Mouse (Mus musculus) layer of hippocampus, adult 9-11 months (tissue): Measurements from ENCODE around the gene Rnf130.
"Not testable (repeated sequence)": the region's sequence is repeated elsewhere in the genome, so short reads cannot be mapped to it uniquely, and the experiment has no call there.

Experiments used
- DNase-seq: peaks from one replicate; pipeline ENCODE4 v3.0.0; 2022

Rnf130 gene

DNA sequence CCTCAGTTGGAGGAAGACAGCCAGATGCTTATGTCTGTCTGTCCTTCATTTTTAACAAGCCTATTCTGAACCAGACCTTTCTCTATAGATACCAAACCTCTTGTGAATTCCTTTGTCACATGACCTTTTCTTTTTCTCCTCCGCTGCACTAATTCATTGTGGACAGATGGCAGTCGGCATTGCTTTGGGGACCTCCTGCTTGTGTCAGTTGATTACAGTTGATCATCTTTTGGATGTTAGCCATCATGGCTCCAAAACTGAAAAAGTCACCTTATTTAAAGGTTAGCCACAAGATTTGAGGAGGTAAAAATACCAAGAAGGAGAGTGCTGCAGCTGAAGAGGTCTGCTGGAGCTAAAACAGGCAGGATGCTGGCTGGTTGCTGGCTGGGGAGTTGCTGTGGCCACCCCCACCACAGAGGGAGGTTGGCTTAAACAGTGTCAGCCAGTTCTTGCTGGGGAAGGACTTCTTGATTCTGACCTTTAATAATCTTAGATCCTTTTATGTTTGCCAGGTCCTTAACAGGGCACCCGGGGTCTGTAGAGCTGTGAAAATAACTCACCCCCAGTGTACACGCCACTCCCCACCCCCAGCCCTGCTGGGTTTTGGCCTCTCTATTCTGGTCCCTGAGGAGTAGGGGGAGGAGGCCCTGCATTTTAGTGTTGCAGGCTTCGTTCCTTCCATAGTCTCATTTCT lies 66.0 kb downstream of the Rnf130 start:
- DNase-seq: no peak

DNA sequence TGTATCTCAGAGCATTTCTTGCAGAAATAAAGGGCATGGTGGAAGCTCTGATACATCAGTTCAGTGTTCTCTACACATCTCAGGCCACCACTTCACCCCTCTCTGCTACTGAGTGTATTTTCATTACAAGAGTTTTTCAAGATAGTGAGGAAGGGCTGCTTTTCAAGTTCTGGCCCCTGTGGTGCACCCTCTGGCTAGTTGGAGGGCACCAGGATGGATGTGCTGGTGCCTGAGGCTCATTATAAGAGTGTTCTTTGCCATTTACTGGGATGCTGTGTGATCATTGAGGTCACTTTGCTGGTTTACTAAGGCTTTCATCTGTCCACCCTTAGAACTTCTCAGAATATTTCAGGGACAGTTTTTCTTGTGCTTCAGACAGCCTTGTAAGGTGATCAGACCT lies 66.5 kb downstream of the Rnf130 start:
- DNase-seq: no peak

GRCm38 (mm10) chr11:50095661-50096060 lies 70.5 kb downstream of the Rnf130 start:
- no peak for DNase-seq

DNA sequence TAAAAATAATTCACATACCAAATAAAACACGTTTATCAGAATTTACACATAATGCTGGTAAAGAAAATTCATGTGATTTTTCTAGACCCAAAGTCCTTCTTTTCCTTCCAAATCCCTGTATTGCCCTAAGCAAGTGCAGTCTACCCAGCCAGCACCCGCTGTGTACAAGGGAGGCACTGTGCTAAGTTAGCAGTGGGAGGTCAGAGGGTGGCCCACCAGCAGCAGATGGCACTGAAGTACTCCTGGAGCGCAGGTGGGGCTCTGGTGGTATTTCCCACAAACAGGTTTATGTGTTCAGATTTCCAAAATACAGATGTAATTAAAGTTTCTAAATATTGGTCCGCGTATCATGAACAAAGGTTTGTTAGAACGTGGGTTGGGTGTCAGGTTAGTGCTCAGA lies 71.9 kb downstream of the Rnf130 start:
- DNase-seq: no peak

GRCm38 (mm10) chr11:50098961-50099481 lies 73.9 kb downstream of the Rnf130 start:
- DNase-seq: no peak

GRCm38 (mm10) chr11:50099692-50100091 lies 74.5 kb downstream of the Rnf130 start:
- no peak for DNase-seq

DNA sequence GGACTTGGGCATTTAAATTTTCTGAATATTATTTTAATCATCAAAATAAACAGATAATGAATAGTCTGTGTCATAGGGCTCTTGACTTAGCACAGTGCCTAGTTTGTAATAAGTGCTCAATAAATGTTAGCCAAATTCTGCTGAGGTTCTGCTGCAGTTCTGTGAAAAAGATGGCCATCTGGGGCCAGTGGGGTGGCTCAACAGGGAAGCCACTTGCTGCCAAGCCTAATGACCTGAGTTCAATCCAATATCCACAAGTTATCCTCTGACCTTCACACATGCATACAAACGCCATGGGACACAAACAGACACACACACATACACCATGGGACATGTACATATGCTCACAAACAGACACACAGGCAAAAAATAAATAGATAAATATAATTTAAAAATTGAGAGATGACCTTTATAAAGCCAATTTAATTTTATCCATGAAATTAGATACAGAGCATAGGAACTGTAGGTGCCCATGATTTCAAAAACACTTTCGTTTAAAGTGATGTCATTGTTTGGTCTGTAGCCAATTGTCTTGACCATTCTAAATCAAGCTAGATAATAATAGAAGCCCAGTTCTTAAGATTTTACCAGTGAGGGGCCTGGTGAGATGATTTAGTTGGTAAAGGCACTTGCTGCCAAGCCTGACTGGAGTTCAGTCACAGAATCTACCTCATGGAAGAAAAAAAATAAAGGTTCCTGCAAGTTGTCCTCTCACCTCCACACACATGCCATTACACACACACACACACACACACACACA lies 75.6 kb downstream of the Rnf130 start:
- no peak for DNase-seq

GRCm38 (mm10) chr11:50101962-50102361 lies 76.8 kb downstream of the Rnf130 start:
- not testable (repeated sequence) for DNase-seq

DNA sequence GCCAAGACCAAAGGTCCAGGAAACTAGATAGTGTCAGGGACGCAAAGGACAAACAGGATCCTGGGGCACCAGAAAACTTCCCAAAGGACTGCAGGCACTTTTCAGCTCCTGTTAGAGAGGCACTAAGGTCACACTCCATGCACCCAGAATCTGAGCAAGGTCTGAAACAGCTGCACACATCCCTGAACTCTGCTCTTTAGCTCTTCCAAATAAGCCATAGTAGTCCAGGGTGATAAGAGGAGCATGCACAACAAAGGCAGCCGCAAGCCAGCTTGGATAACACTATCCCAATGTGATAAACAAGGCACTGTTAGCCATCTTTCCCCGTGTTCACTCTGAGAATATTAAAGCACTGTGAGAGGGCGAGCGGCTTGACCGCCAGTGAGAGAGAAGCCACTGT lies 78.9 kb downstream of the Rnf130 start:
- no peak for DNase-seq

DNA sequence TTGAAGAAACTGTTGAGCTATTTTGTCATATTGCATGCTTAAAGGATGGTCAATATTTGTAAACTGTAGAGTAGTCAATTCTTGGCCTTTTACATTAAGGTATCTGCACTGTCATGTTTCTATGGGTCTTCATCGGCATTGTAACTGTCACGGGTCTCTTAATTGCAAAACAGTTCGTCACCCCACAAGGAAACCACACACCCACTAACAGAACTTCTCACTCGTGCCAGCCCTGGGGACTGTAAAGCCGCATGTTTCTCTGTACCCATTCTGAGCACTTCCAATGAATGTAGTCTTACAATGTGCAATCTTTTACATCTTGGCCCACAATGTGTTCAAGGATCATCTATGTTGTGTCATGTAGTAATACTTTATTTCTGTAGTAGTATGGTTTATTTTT lies 80.1 kb downstream of the Rnf130 start:
- no peak for DNase-seq

DNA sequence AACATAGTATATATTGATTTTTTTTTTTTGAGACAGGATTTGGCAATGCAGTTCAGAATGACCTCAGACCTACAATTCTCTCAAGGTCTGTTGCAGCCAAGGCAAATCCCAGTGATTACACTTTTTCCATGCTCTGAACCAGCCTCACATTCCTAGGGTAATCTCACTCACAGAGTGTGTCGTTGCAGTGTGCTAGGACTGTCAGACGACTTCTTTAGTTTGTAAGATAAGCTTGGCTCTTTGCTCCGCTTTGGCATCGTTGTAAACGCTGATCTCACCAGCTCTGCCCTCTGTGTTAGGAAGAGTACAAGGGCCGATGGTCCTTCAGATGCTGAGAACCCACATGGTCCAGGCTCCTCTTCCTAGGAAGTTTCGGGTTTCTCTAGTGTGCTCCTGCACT lies 80.9 kb downstream of the Rnf130 start:
- no peak for DNase-seq

GRCm38 (mm10) chr11:50108823-50109244 lies 83.7 kb downstream of the Rnf130 start:
- DNase-seq: no peak

GRCm38 (mm10) chr11:50114329-50114728 lies 89.2 kb downstream of the Rnf130 start:
- DNase-seq: no peak

DNA sequence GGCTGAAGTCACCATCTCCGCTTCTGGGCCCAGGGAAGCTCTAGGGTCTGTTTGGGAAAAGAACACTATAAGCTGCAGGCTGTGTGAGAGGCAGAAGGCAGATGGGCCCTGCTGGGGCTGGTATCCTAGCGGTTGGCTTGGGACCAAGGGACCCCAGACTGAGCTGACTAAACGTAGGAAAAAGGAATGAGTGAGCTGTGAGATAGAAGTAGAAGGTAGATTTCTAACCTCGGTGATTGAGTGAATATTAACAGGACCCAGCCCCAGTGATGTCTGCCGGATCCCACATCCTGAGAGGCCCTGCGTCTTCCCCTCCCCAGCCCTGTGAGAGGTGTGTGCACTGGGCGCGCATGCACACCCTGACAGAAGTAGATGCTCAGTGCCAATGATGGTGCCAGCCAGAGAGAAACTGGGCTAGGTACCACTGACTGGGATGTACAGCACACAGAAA lies 97.5 kb downstream of the Rnf130 start:
- no peak for DNase-seq

GRCm38 (mm10) chr11:50127781-50128180 lies 102.6 kb downstream of the Rnf130 start:
- DNase-seq: no peak

DNA sequence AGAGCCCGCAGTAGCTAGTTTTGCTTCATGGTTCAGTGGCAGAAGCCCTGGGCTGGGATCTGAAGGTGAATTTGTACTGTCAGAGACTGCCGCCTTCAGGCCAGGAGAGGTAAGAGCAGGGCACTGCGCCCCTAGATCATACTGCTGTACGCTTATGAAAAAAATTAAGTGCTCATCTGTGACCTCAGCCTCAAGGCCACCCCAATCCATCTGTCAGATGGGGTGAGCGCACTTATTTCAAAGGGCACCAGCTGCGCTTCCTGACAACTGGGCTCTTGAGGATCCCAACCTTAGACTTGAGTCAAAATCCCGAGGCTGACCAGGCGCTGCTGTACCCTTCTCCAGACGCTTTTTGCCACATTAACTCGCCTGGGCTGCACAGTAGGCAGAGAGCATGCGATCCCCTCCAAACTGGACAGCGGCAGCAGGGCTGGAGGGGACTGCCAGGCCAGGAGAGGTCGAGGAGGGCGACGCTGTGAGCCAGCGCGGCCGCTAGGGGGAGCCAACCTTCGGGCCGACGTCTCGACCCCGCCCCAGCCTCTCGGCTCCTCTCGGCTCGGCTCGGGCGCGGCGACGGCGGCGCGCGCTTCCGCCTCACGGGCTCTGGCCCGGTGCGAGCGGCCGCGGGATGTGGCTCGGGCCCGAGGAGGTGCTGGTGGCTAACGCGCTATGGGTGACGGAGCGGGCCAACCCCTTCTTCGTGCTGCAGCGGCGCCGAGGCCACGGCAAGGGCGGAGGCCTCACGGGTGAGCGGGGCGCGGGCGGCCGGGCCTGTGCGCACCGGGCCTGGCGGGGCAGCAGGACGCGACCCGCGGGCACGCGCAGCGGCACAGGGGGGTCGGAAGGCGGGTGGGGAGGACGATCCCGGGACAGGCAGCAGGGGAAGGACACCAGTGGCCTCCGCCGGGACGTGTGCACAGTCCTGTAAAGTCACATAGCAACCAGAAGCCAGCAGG lies 105.9 kb downstream of the Rnf130 start, which contains the start of gene Tbc1d9b:
Tbc1d9b (plus strand) TSS at position 586 of the 956 bp plus-strand sequence.
- peak; percentile 89 for DNase-seq

DNA sequence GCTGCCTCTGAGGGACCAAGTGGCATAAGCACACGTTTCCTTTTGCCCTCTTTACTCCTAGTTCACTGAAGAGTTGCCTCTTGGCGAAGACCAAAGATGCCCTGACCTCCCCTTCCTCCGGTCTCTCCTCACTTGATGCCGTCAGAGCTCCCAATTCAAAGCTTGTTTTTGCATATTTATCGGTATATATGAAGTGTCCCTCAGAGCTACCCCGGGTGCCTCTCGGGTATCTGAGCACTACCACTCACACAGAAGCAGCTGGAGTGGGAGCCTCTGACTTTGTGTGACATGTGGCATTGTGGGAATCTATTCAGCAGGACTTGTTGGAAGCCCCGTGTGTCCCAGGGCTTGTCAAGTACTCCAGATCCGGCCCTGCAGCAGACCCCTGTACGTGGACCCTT lies 106.7 kb downstream of the Rnf130 start:
- DNase-seq: no peak

- DNase-seq: no peak
Measured at GRCm38 (mm10) chr11:50132265-50132664, 107.1 kb downstream of the Rnf130 start.

DNA sequence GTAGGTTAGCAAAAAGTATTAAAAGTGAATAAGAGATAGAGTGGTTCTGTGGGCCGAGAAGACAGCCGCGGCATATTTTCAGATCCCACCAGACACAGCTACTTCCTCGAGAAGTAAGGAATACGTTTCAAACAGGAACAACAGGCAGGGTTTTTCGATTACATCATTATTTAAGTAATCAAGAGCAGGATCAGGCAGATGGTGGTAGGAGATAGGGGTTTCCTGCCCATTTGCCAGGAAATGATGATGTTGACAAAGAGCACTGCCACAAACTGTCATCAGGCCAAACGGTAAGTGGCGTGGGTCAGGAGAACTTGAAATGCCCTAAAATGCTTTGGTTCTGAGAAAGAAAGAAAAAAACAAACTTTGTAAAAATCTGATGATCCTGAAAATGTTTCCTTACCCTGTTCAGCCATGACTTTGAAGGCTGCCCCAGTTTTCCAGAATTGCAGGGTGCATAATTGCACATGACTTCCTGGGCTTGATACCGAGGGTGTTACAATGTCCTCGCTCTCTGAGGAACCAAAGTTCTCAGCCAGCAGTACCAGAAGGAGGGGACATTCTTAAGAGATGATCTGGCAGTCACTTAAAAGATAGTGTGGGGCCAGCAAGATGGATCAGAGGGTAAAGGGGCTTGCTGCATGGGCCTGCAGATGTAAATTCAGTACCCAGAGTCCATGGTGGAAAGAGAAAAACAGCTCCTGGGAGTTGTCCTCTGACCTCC lies 109.2 kb downstream of the Rnf130 start:
- no peak for DNase-seq

DNA sequence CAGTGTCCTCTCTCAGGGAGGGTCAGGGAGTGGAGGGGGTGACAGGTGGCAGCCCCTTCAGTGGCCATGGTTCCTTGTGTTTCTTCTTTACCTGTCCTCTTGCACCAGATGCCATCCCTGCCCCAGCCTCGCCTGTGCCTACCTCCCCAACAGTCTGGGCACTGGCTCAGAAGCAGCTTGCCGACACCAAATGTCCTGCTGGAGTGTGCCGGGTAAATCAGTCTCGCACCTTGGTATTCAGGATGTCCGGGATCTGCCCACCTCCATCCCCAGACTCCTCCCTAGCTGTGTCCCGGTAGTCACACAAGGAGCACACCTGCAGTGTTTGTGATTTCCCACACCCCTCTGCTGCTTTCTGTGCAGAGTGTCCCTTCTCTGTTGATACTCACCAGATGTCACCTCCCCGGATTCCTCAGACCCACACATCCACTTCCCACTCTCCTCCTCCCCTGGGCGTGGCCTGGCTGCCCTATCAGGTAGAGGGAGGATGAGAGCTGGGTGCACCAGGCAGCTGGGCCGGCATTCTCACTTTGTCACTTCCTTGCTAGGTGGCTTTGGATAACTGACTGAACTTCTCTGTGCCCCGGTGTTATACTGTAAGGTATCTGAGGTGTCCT lies 113.2 kb downstream of the Rnf130 start:
- DNase-seq: no peak

DNA sequence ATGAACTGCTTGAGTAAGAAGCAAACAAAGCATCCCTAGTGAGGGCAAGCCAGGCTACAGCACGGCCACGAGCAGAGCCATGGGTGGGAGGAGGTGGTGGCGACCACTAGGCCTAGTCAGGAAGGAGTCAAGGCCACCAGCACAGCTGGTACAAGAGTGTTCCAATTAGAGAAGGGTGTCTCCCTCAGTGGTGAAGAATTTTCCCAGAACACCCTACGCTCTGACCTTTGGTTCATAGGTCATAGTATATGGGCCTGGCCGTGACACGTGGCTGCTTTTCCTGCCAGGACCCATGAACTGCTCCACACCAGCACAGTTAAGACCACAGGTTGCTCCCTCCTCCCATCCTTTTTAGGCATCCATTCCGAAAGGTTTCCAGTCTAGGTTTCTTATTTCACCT lies 114.4 kb downstream of the Rnf130 start:
- DNase-seq: no peak

DNA sequence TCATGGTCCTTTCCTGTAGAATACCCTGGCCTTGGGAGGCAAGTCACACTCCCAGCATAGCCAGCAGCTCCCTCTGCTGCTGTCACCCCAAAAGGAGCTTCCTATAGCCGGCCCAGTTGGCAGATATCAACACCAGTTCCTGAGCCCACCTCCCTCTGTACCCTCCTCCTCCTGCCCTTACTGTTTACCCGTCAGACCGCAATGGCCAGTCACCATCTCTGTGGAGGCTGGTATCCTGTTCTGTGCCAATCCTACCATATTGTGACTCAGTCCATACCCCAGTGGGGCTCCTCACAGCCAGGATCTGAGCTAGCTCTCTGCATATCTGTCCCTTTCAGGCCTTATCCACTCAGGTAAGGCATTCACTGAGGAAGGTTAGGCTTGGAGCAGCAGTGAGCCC lies 120.4 kb downstream of the Rnf130 start:
- no peak for DNase-seq
